Mouse (Mus musculus): Measurements from ENCODE around the gene Mall. TPM values are rescaled to one million over a fixed set of nuclear protein-coding genes. Genes with fewer than 3 reads are reported as not detected.

Mall gene
- total RNA-seq, 4 experiments from 2014 or later: 1.1 to 3.3 (median 1.3) TPM

GRCm38 (mm10) chr2:127730301-127730997 lies 717 bp upstream of the Mall start:
- no peak for DNase-seq (ENCODE audit: low spot score in 2 of 2)

- no peak for DNase-seq (ENCODE audit: low spot score in 2 of 2)
Measured at GRCm38 (mm10) chr2:127728661-127729450, 876 bp downstream of the Mall start.

- no peak for DNase-seq (ENCODE audit: low spot score in 2 of 2)
Measured at GRCm38 (mm10) chr2:127728146-127728545, 1.6 kb downstream of the Mall start.

GRCm38 (mm10) chr2:127723193-127723592 lies 6.5 kb downstream of the Mall start:
- DNase-seq (ENCODE audit: low spot score in 2 of 2): no peak

GRCm38 (mm10) chr2:127722176-127722892 lies 7.4 kb downstream of the Mall start:
- DNase-seq (ENCODE audit: low spot score in 2 of 2): peak in 1 of 2 experiments; percentile 31

GRCm38 (mm10) chr2:127718839-127719468 lies 10.8 kb downstream of the Mall start:
- DNase-seq (ENCODE audit: low spot score in 2 of 2): no peak

GRCm38 (mm10) chr2:127714726-127715125 lies 15.0 kb downstream of the Mall start:
- no peak for DNase-seq (ENCODE audit: low spot score in 2 of 2)

GRCm38 (mm10) chr2:127708792-127709191 lies 20.9 kb downstream of the Mall start:
- no peak for DNase-seq (ENCODE audit: low spot score in 2 of 2)

GRCm38 (mm10) chr2:127708060-127708459 lies 21.7 kb downstream of the Mall start:
- DNase-seq (ENCODE audit: low spot score in 2 of 2): no peak

- no peak for DNase-seq (ENCODE audit: low spot score in 2 of 2)
Measured at GRCm38 (mm10) chr2:127705267-127705666, 24.5 kb downstream of the Mall start.

- no peak for DNase-seq (ENCODE audit: low spot score in 2 of 2)
Measured at GRCm38 (mm10) chr2:127689239-127689638, 40.5 kb downstream of the Mall start.

GRCm38 (mm10) chr2:127683687-127684331 lies 45.9 kb downstream of the Mall start:
- peak in 1 of 2 experiments; percentile 13 for DNase-seq (ENCODE audit: low spot score in 2 of 2)

GRCm38 (mm10) chr2:127667843-127668506 lies 61.8 kb downstream of the Mall start:
- DNase-seq (ENCODE audit: low spot score in 2 of 2): no peak

GRCm38 (mm10) chr2:127667015-127667414 lies 62.7 kb downstream of the Mall start:
- DNase-seq (ENCODE audit: low spot score in 2 of 2): no peak

- no peak for DNase-seq (ENCODE audit: low spot score in 2 of 2)
Measured at GRCm38 (mm10) chr2:127662708-127663107, 67.0 kb downstream of the Mall start.

GRCm38 (mm10) chr2:127656086-127656720 lies 73.5 kb downstream of the Mall start, which contains the start of gene Mal:
TSS of gene Mal (minus strand) at chr2:127656695.
- peak in 1 of 2 experiments; percentile 10 for DNase-seq (ENCODE audit: low spot score in 2 of 2)

GRCm38 (mm10) chr2:127655419-127655818 lies 74.3 kb downstream of the Mall start:
- DNase-seq (ENCODE audit: low spot score in 2 of 2): no peak

GRCm38 (mm10) chr2:127654786-127655185 lies 74.9 kb downstream of the Mall start:
- DNase-seq (ENCODE audit: low spot score in 2 of 2): no peak

All from gastrocnemius, adult 8-10 months (tissue).